Mouse (Mus musculus) embryonic fibroblast, embryonic 13.5 days (primary cell): ENCODE measurements around the gene Arhgap10.

Experiments
- CTCF ChIP-seq: IDR thresholded peaks from 2 replicates; pipeline ENCODE4 v1.5.1; 2011; ENCODE audit warnings: mild to moderate bottlenecking, control low read depth, low read length, moderate library complexity, borderline replicate concordance; ENCODE audit not compliant: insufficient read depth
- POLR2A ChIP-seq: IDR thresholded peaks from 2 replicates; pipeline ENCODE4 v1.6.1; 2011; ENCODE audit warnings: low read depth, mild to moderate bottlenecking, control low read depth, low read length, moderate library complexity

DNA sequence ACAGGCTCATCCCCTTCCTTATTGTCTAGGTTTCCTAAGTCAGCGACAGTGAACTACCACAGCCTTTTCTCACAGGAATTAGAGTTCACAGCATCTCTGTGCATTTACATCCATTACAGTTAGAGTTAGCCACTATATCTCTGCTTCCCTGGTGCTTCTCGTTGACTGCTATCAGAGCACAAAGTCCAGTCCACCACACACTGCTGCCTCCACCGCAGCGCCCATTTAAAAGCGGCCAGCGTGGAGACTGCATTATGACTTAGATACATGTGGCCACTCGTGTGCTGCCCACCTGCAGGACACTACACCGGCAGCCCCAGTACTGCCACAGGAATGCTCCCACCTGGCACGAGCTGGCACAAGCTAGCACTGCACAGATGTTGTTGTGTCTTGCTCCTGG, 90.3 kb downstream of the Arhgap10 start:
- TF ChIP-seq CTCF: no peak
- no peak for TF ChIP-seq POLR2A
